Mouse (Mus musculus): ENCODE data around the gene Lin28a. TPM values are rescaled to one million over a fixed set of nuclear protein-coding genes. Genes with fewer than 3 reads are reported as not detected.

Gene Lin28a
- polyA plus RNA-seq, 1 experiment: 0.16 TPM

GRCm38 (mm10) chr4:134058166-134058715 is 39.6 kb upstream of the Lin28a start:
- no peaks in the 10 kb centered on the region for H3K79me2 ChIP-seq (ENCODE audit: control insufficient read depth, insufficient read depth)
- H3K36me3 ChIP-seq (ENCODE audit: control insufficient read depth, insufficient read depth): no peaks in the 10 kb centered on the region
- H3K4me2 ChIP-seq (ENCODE audit: low read depth): no peak overlapping the region
- no peak overlapping the region for H3K4me3 ChIP-seq
- TF ChIP-seq TCF3 (IDR thresholded peaks at IDR 0.05; ENCODE audit: insufficient read length, low read depth): no peak
- no peak for TF ChIP-seq MAX (IDR thresholded peaks at IDR 0.05; ENCODE audit: low read depth)
- no peak for TF ChIP-seq USF1 (IDR thresholded peaks at IDR 0.05; ENCODE audit: low read depth)
- TF ChIP-seq POLR2A (IDR thresholded peaks at IDR 0.05; ENCODE audit: insufficient read length, low read depth): no peak
- TF ChIP-seq SRF (IDR thresholded peaks at IDR 0.05; ENCODE audit: control insufficient read depth, insufficient read length, low read depth): no peak
- no peak for TF ChIP-seq MYOD1 (IDR thresholded peaks at IDR 0.05; ENCODE audit: control insufficient read depth in 1 of 3, insufficient read length in 2 of 3, low read depth in 2 of 3)
- TF ChIP-seq MYOG (IDR thresholded peaks at IDR 0.05; ENCODE audit: control insufficient read depth in 1 of 3, insufficient read depth in 1 of 3, insufficient read length in 2 of 3, low read depth in 2 of 3): no peak
- TF ChIP-seq POLR2AphosphoS2 (IDR thresholded peaks at IDR 0.05; ENCODE audit: insufficient read length, low read depth): no peak
- H3ac ChIP-seq (ENCODE audit: control insufficient read depth, insufficient read length): no peak overlapping the region
- H3K27me3 ChIP-seq (ENCODE audit: control insufficient read depth, insufficient read depth, insufficient read length): peaks cover 37% of the 10 kb centered on the region

- Histone ChIP-seq H3K36me3 (ENCODE audit: control insufficient read depth, insufficient read depth) (no peaks in the 10 kb centered on the region), H3K27me3 (ENCODE audit: control insufficient read depth, insufficient read depth, insufficient read length) (peaks cover 42% of the 10 kb centered on the region), H3K4me3 (no peak within 1 kb of the TSS), H3K4me2 (ENCODE audit: low read depth) (no peak within 1 kb of the TSS), H3ac (ENCODE audit: control insufficient read depth, insufficient read length) (no peak within 1 kb of the TSS), H3K79me2 (ENCODE audit: control insufficient read depth, insufficient read depth) (no peaks in the 10 kb centered on the region)
- TF ChIP-seq SRF (IDR thresholded peaks at IDR 0.05; ENCODE audit: control insufficient read depth, insufficient read length, low read depth) (no peak), MYOG (IDR thresholded peaks at IDR 0.05; ENCODE audit: control insufficient read depth in 1 of 3, insufficient read depth in 1 of 3, insufficient read length in 2 of 3, low read depth in 2 of 3) (no peak)
These were observed 34.9 kb upstream of the Lin28a start, which contains the start of gene Zfp683 for GRCm38 (mm10) chr4:134053538-134053937. Zfp683 (plus strand) TSS chr4:134053838.

GRCm38 (mm10) chr4:134052560-134052959 is 33.9 kb upstream of the Lin28a start:
- no peak overlapping the region for H3ac ChIP-seq (ENCODE audit: control insufficient read depth, insufficient read length)
- no peak overlapping the region for H3K4me3 ChIP-seq
- TF ChIP-seq TCF12 (IDR thresholded peaks at IDR 0.05; ENCODE audit: insufficient read depth, poor library complexity, severe bottlenecking) (no peak), SRF (IDR thresholded peaks at IDR 0.05; ENCODE audit: control insufficient read depth, insufficient read length, low read depth) (no peak), CEBPB (IDR thresholded peaks at IDR 0.05; ENCODE audit: insufficient read depth, poor library complexity, severe bottlenecking) (no peak), USF1 (IDR thresholded peaks at IDR 0.05; ENCODE audit: low read depth) (no peak), POLR2AphosphoS2 (IDR thresholded peaks at IDR 0.05; ENCODE audit: insufficient read length, low read depth) (no peak), POLR2A (IDR thresholded peaks at IDR 0.05; ENCODE audit: insufficient read length, low read depth) (no peak), MYOG (IDR thresholded peaks at IDR 0.05; ENCODE audit: control insufficient read depth in 1 of 3, insufficient read depth in 1 of 3, insufficient read length in 2 of 3, low read depth in 2 of 3) (peak; percentile 30 to 92 (median 59)), MAX (IDR thresholded peaks at IDR 0.05; ENCODE audit: low read depth) (no peak), E2F4 (IDR thresholded peaks at IDR 0.05; ENCODE audit: insufficient read depth) (no peak), MYOD1 (IDR thresholded peaks at IDR 0.05; ENCODE audit: control insufficient read depth in 1 of 3, insufficient read length in 2 of 3, low read depth in 2 of 3) (peak in 2 of 3 experiments; percentile 58), TCF3 (IDR thresholded peaks at IDR 0.05; ENCODE audit: insufficient read length, low read depth) (peak; percentile 29), REST (IDR thresholded peaks at IDR 0.05; ENCODE audit: insufficient read depth, insufficient read length) (no peak)
- H3K4me2 ChIP-seq (ENCODE audit: low read depth): no peak overlapping the region
- no peaks in the 10 kb centered on the region for H3K79me2 ChIP-seq (ENCODE audit: control insufficient read depth, insufficient read depth)
- H3K27me3 ChIP-seq (ENCODE audit: control insufficient read depth, insufficient read depth, insufficient read length): peaks cover 47% of the 10 kb centered on the region
- no peaks in the 10 kb centered on the region for H3K36me3 ChIP-seq (ENCODE audit: control insufficient read depth, insufficient read depth)

GRCm38 (mm10) chr4:134051912-134052311 is 33.3 kb upstream of the Lin28a start:
- Histone ChIP-seq H3K4me3 (no peak overlapping the region), H3K36me3 (ENCODE audit: control insufficient read depth, insufficient read depth) (no peaks in the 10 kb centered on the region), H3ac (ENCODE audit: control insufficient read depth, insufficient read length) (no peak overlapping the region), H3K4me2 (ENCODE audit: low read depth) (no peak overlapping the region), H3K79me2 (ENCODE audit: control insufficient read depth, insufficient read depth) (no peaks in the 10 kb centered on the region), H3K27me3 (ENCODE audit: control insufficient read depth, insufficient read depth, insufficient read length) (peaks cover 47% of the 10 kb centered on the region)
- TF ChIP-seq SRF (IDR thresholded peaks at IDR 0.05; ENCODE audit: control insufficient read depth, insufficient read length, low read depth) (no peak), MYOD1 (IDR thresholded peaks at IDR 0.05; ENCODE audit: control insufficient read depth in 1 of 3, insufficient read length in 2 of 3, low read depth in 2 of 3) (no peak), CEBPB (IDR thresholded peaks at IDR 0.05; ENCODE audit: insufficient read depth, poor library complexity, severe bottlenecking) (no peak)

- TF ChIP-seq E2F4 (IDR thresholded peaks at IDR 0.05; ENCODE audit: insufficient read depth): no peak
- TF ChIP-seq SRF (IDR thresholded peaks at IDR 0.05; ENCODE audit: control insufficient read depth, insufficient read length, low read depth): no peak
- TF ChIP-seq MAX (IDR thresholded peaks at IDR 0.05; ENCODE audit: low read depth): no peak
- no peak for TF ChIP-seq TCF3 (IDR thresholded peaks at IDR 0.05; ENCODE audit: insufficient read length, low read depth)
- TF ChIP-seq POLR2A (IDR thresholded peaks at IDR 0.05; ENCODE audit: insufficient read length, low read depth): no peak
- no peak for TF ChIP-seq MYOD1 (IDR thresholded peaks at IDR 0.05; ENCODE audit: control insufficient read depth in 1 of 3, insufficient read length in 2 of 3, low read depth in 2 of 3)
- TF ChIP-seq USF1 (IDR thresholded peaks at IDR 0.05; ENCODE audit: low read depth): no peak
- TF ChIP-seq REST (IDR thresholded peaks at IDR 0.05; ENCODE audit: insufficient read depth, insufficient read length): no peak
- TF ChIP-seq POLR2AphosphoS2 (IDR thresholded peaks at IDR 0.05; ENCODE audit: insufficient read length, low read depth): no peak
- TF ChIP-seq CEBPB (IDR thresholded peaks at IDR 0.05; ENCODE audit: insufficient read depth, poor library complexity, severe bottlenecking): no peak
- TF ChIP-seq MYOG (IDR thresholded peaks at IDR 0.05; ENCODE audit: control insufficient read depth in 1 of 3, insufficient read depth in 1 of 3, insufficient read length in 2 of 3, low read depth in 2 of 3): no peak
- TF ChIP-seq TCF12 (IDR thresholded peaks at IDR 0.05; ENCODE audit: insufficient read depth, poor library complexity, severe bottlenecking): no peak
- peaks cover 20% of the 10 kb centered on the region for H3K27me3 ChIP-seq (ENCODE audit: control insufficient read depth, insufficient read depth, insufficient read length)
- no peak overlapping the region for H3K4me3 ChIP-seq
- H3K36me3 ChIP-seq (ENCODE audit: control insufficient read depth, insufficient read depth): no peaks in the 10 kb centered on the region
- no peak overlapping the region for H3K4me2 ChIP-seq (ENCODE audit: low read depth)
- H3ac ChIP-seq (ENCODE audit: control insufficient read depth, insufficient read length): no peak overlapping the region
- no peaks in the 10 kb centered on the region for H3K79me2 ChIP-seq (ENCODE audit: control insufficient read depth, insufficient read depth)
These were observed 29.0 kb upstream of the Lin28a start for GRCm38 (mm10) chr4:134047648-134048047.

Measured in myocyte (in vitro differentiated cells).